15 mouse cellular contexts compared by ENCODE assay signal in the genomic region with DNA sequence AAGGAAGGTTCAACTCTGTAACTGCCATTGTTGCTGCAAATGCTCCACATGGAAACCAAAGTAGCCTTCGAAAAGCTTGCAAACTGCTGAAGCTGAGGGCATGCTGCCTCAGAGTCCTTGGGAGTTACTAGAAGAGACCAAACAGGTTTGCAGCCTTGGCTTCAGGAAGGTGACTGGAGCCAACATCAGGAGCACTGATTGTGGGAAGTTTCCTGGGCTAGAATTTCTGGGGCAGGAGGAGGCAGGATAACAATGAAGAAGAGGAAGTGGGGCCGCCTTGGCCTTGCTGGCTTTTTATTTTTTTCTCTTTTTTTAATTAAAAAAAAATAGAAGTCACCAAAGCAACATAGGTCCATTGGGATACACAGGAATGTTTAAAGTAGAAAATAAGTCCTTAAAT. TPM values are rescaled to one million over a fixed set of nuclear protein-coding genes. Genes with fewer than 3 reads are reported as not detected.
DNase-seq lines count a peak whose midpoint lies in the region; ATAC-seq and TF ChIP-seq lines count a peak whose summit lies in the region.
"Had no signal": no experiment of that assay in that cellular context is flagged by ENCODE, and none has a peak within 500 bp of the region (broad histone marks: within the 10 kb centered on the region; RNA-seq: fewer than 3 reads in every experiment).

No protein-coding gene starts in this region.

- intact Hi-C loops in heart, adult 2 months (cut with DNase I) = no loop called here

- TF ChIP-seq POLR2A in heart, adult 2 months (IDR thresholded peaks at IDR 0.05; ENCODE audit: insufficient read depth, low read depth, low read length) = 0 out of 2 replicates have a peak, but pooled peaks have one; percentile 15
- no peak for TF ChIP-seq POLR2A in cerebellum, adult 2 months (IDR thresholded peaks at IDR 0.05; ENCODE audit: borderline replicate concordance, insufficient read depth, low read length)

- no peak overlapping the region for H3K4me2 ChIP-seq in heart, embryonic 12.5 days
- no peak overlapping the region for H3K4me2 ChIP-seq in heart, embryonic 16.5 days (ENCODE audit: low read depth, low read length)
- no peak overlapping the region for H3K4me2 ChIP-seq in kidney, postnatal 0 days (ENCODE audit: low read length)
- H3K4me2 ChIP-seq: forebrain, embryonic 15.5 days; hindbrain, embryonic 13.5 days; liver, embryonic 13.5 days had no signal

- no peaks in the 10 kb centered on the region for H3K79me2 ChIP-seq in heart, adult 2 months (replicated peaks; ENCODE audit: control insufficient read depth, insufficient read depth, low read length)

- no peaks in the 10 kb centered on the region for H3K27me3 ChIP-seq in heart, adult 2 months (ENCODE audit: control insufficient read depth, insufficient read depth, low read length)
- H3K27me3 ChIP-seq in heart, embryonic 12.5 days (replicated peaks) = 0 out of 2 replicates have a peak, but pooled peaks cover 6% of the 10 kb centered on the region
- no peaks in the 10 kb centered on the region for H3K27me3 ChIP-seq in heart, embryonic 16.5 days (ENCODE audit: control insufficient read depth, insufficient read depth, low read length)
- no peaks in the 10 kb centered on the region for H3K27me3 ChIP-seq in kidney, postnatal 0 days (ENCODE audit: insufficient read depth, low read length)
- no peaks in the 10 kb centered on the region for H3K27me3 ChIP-seq in cerebellum, adult 2 months (ENCODE audit: control insufficient read depth, insufficient read depth, low read length)
- H3K27me3 ChIP-seq: forebrain, embryonic 15.5 days; hindbrain, embryonic 13.5 days; liver, embryonic 13.5 days had no signal

- no peak overlapping the region for H3K9ac ChIP-seq in heart, adult 2 months (ENCODE audit: low read depth, low read length)
- no peak overlapping the region for H3K9ac ChIP-seq in heart, embryonic 12.5 days
- H3K9ac ChIP-seq in heart, embryonic 16.5 days (ENCODE audit: low read length) = no peak overlapping the region
- no peak overlapping the region for H3K9ac ChIP-seq in kidney, postnatal 0 days (ENCODE audit: low read depth, low read length)
- H3K9ac ChIP-seq: forebrain, embryonic 15.5 days; hindbrain, embryonic 13.5 days; liver, embryonic 13.5 days had no signal

- peak; percentile 33 to 44 for DNase-seq in heart, adult 2 months
- no peak for DNase-seq in kidney, postnatal 0 days (ENCODE audit: low spot score)
- no peak for DNase-seq in cerebellum, adult 2 months
- no peak for DNase-seq in thymus, postnatal 25 days
- DNase-seq: cerebellum, adult 11 months; gastrocnemius, postnatal 10 days; liver, embryonic 13.5 days had no signal

- H3K36me3 ChIP-seq in heart, adult 2 months (ENCODE audit: control insufficient read depth, insufficient read depth, low read length) = no peaks in the 10 kb centered on the region
- no peaks in the 10 kb centered on the region for H3K36me3 ChIP-seq in heart, embryonic 12.5 days
- no peaks in the 10 kb centered on the region for H3K36me3 ChIP-seq in heart, embryonic 16.5 days (ENCODE audit: control insufficient read depth, insufficient read depth)
- no peaks in the 10 kb centered on the region for H3K36me3 ChIP-seq in kidney, postnatal 0 days (ENCODE audit: insufficient read depth, low read length)
- H3K36me3 ChIP-seq: forebrain, embryonic 15.5 days; G1E; hindbrain, embryonic 13.5 days; limb, embryonic 10.5 days; liver, embryonic 13.5 days had no signal

- TF ChIP-seq CTCF in heart, adult 2 months (IDR thresholded peaks at IDR 0.05) = no peak
- no peak for TF ChIP-seq CTCF in kidney, postnatal 0 days (IDR thresholded peaks at IDR 0.05; ENCODE audit: low read depth)
- no peak for TF ChIP-seq CTCF in cerebellum, adult 2 months (IDR thresholded peaks at IDR 0.05; ENCODE audit: borderline replicate concordance, insufficient read depth, low read depth, low read length)

- ATAC-seq in heart, embryonic 12.5 days (ENCODE audit: insufficient number of reproducible peaks, low FRiP score) = no peak
- ATAC-seq in common myeloid progenitor, adult 5-6 weeks (replicated peaks; ENCODE audit: low read depth, poor library complexity, severe bottlenecking) = 0 out of 2 replicates have a peak, but pooled peaks have one; percentile 15
- ATAC-seq in heart, embryonic 16.5 days (replicated peaks; ENCODE audit: extremely low read depth, insufficient read depth, low FRiP score) = no peak
- ATAC-seq in kidney, postnatal 0 days (replicated peaks; ENCODE audit: low FRiP score, low read depth) = no peak
- ATAC-seq in activated CD4-positive, CD25-positive, alpha-beta regulatory T cell, adult 4 months = no peak
- ATAC-seq: forebrain, embryonic 15.5 days had no signal

- no peak overlapping the region for H3K4me3 ChIP-seq in heart, adult 2 months
- no peak overlapping the region for H3K4me3 ChIP-seq in heart, embryonic 12.5 days
- H3K4me3 ChIP-seq in heart, embryonic 16.5 days (ENCODE audit: low read length) = no peak overlapping the region
- no peak overlapping the region for H3K4me3 ChIP-seq in kidney, postnatal 0 days (replicated peaks; ENCODE audit: low read depth, low read length)
- H3K4me3 ChIP-seq in cerebellum, adult 2 months (replicated peaks; ENCODE audit: insufficient read depth, low read depth, low read length) = no peak overlapping the region
- H3K4me3 ChIP-seq: forebrain, embryonic 15.5 days; hindbrain, embryonic 13.5 days; limb, embryonic 10.5 days; liver, embryonic 13.5 days had no signal

- WGBS in heart, adult 2 months = 49% methylated on average over 2 of the region's 2 CpGs
- 68% methylated on average over 2 of the region's 2 CpGs for WGBS in heart, embryonic 12.5 days
- 57% methylated on average over 2 of the region's 2 CpGs for WGBS in heart, embryonic 16.5 days
- whole genome bisulfite sequencing in kidney, postnatal 0 days = 58% methylated on average over 2 of the region's 2 CpGs
- WGBS in cerebellum, adult 2 months = 94% methylated on average over 2 of the region's 2 CpGs

- H3K27ac ChIP-seq in heart, adult 2 months = peak overlapping the region; percentile 54
- no peak overlapping the region for H3K27ac ChIP-seq in heart, embryonic 12.5 days (ENCODE audit: poor library complexity, severe bottlenecking)
- peak overlapping the region; percentile 56 for H3K27ac ChIP-seq in heart, embryonic 16.5 days (ENCODE audit: low read length)
- H3K27ac ChIP-seq in kidney, postnatal 0 days = peak overlapping the region; percentile 84
- H3K27ac ChIP-seq in cerebellum, adult 2 months (ENCODE audit: insufficient read depth, low read length) = no peak overlapping the region
- H3K27ac ChIP-seq: forebrain, embryonic 15.5 days; hindbrain, embryonic 13.5 days; limb, embryonic 10.5 days; liver, embryonic 13.5 days had no signal

- peaks cover 11% of the 10 kb centered on the region for H3K4me1 ChIP-seq in heart, adult 2 months (ENCODE audit: control insufficient read depth, insufficient read depth, low read length)
- peaks cover 16% of the 10 kb centered on the region for H3K4me1 ChIP-seq in heart, embryonic 12.5 days (replicated peaks)
- peaks cover 2% of the 10 kb centered on the region; the same call in 1 of the 2 replicates for H3K4me1 ChIP-seq in heart, embryonic 16.5 days (ENCODE audit: control insufficient read depth, insufficient read depth, low read length)
- H3K4me1 ChIP-seq in kidney, postnatal 0 days (replicated peaks; ENCODE audit: insufficient read depth, low read length) = peaks cover 20% of the 10 kb centered on the region
- H3K4me1 ChIP-seq in cerebellum, adult 2 months (ENCODE audit: control insufficient read depth, insufficient read depth, low read length) = no peaks in the 10 kb centered on the region
- H3K4me1 ChIP-seq: forebrain, embryonic 15.5 days; liver, embryonic 13.5 days had no signal

- H3K9me3 ChIP-seq in heart, embryonic 12.5 days (replicated peaks) = no peaks in the 10 kb centered on the region
- no peaks in the 10 kb centered on the region for H3K9me3 ChIP-seq in heart, embryonic 16.5 days (replicated peaks; ENCODE audit: control insufficient read depth, low read length)
- no peaks in the 10 kb centered on the region for H3K9me3 ChIP-seq in kidney, postnatal 0 days (replicated peaks; ENCODE audit: low read length)
- H3K9me3 ChIP-seq: forebrain, embryonic 15.5 days; G1E; hindbrain, embryonic 13.5 days; limb, embryonic 10.5 days; liver, embryonic 13.5 days had no signal

- TF ChIP-seq EP300 in heart, adult 2 months (IDR thresholded peaks at IDR 0.05; ENCODE audit: insufficient read depth, low read depth, low read length) = peak; percentile 59; the same call in 1 of the 2 replicates

RNA-seq across cellular contexts. Expression of a gene that starts 34.8 kb away (rescaled TPM):
- total RNA-seq in heart, adult 2 months (2021) = 10 to 100 TPM; 13.1 to 14.7 TPM
- 9.5 and 14.4 TPM in 2 replicates for polyA plus RNA-seq in heart, adult 2 months (2012; rRNA removed)
- 21.0 and 22.4 TPM in 2 replicates for polyA plus RNA-seq in heart, embryonic 12.5 days (2016; fragmentation: Nextera tagmentation; extraction: Ambion mirVana)
- total RNA-seq in common myeloid progenitor, adult 5-6 weeks (2017) = 10.4 and 16.7 TPM in 2 replicates
- 18.9 and 21.4 TPM in 2 replicates for polyA plus RNA-seq in heart, embryonic 16.5 days (2015; fragmentation: Nextera tagmentation; extraction: Ambion mirVana)
- polyA plus RNA-seq in kidney, postnatal 0 days (2015; fragmentation: Nextera tagmentation; extraction: Ambion mirVana) = 47.4 and 49.9 TPM in 2 replicates
- 5.7 and 6.2 TPM in 2 replicates for polyA plus RNA-seq in cerebellum, adult 2 months (2012; rRNA removed)
- 100 to 1,000 TPM in 1 of 2 experiments, 10 to 100 TPM in 1; 85.7 to 107 TPM for polyA plus RNA-seq in activated CD4-positive, CD25-positive, alpha-beta regulatory T cell, adult 4 months (2017; shearing (Covaris generic))

Comparison
In these comparisons a context has a peak if more than half of its experiments do, and no peak if none do; other contexts are left out.
1. H3K27ac ChIP-seq: peak in heart, adult 2 months (single experiment), heart, embryonic 16.5 days (single experiment) and kidney, postnatal 0 days (single experiment); none in heart, embryonic 12.5 days (single experiment) and cerebellum, adult 2 months (single experiment).
2. DNase-seq: peak in heart, adult 2 months (2 of 2); none in kidney, postnatal 0 days (single experiment), cerebellum, adult 2 months (0 of 2) and thymus, postnatal 25 days (single experiment).